Mouse (Mus musculus) limb, embryonic 15.5 days (tissue): ENCODE measurements around the gene Eno2. TPM values are rescaled to one million over a fixed set of nuclear protein-coding genes. Genes with fewer than 3 reads are reported as not detected.
"Not testable (repeated sequence)": the region's sequence is repeated elsewhere in the genome, so short reads cannot be mapped to it uniquely, and the experiment has no call there.

ENCODE experiments used
- ATAC-seq: fragments of 200-750 bp; cut with Nextera tagmentation; 2 replicates; pipeline ENCODE4 v1.8.0; 2017; ENCODE audit warnings: low read depth, moderate TSS enrichment; ENCODE audit not compliant: insufficient number of reproducible peaks, low FRiP score, low TSS enrichment
- H3K27ac ChIP-seq: fragments of 300-500 bp; sonication (generic); 2 replicates; pipeline ENCODE4 v1.5.1; 2015; ENCODE audit warnings: moderate library complexity, mild to moderate bottlenecking, inconsistent platforms
- H3K27me3 ChIP-seq: fragments of 300-500 bp; sonication (generic); 2 replicates; pipeline ENCODE4 v1.6.1; 2015; ENCODE audit warnings: inconsistent platforms
- H3K36me3 ChIP-seq: fragments of 300-500 bp; sonication (generic); 2 replicates; pipeline ENCODE4 v1.6.1; 2015; ENCODE audit warnings: inconsistent platforms
- H3K4me1 ChIP-seq: fragments of 300-500 bp; sonication (generic); 2 replicates; pipeline ENCODE4 v1.6.1; 2015; ENCODE audit warnings: inconsistent platforms
- H3K4me2 ChIP-seq: fragments of 300-500 bp; sonication (generic); 2 replicates; pipeline ENCODE4 v1.6.1; 2015; ENCODE audit warnings: mild to moderate bottlenecking, inconsistent platforms
- H3K4me3 ChIP-seq: fragments of 300-500 bp; sonication (generic); 2 replicates; pipeline ENCODE4 v1.5.1; 2015; ENCODE audit warnings: mild to moderate bottlenecking, inconsistent platforms
- H3K9ac ChIP-seq: fragments of 300-500 bp; sonication (generic); 2 replicates; pipeline ENCODE4 v1.6.1; 2015; ENCODE audit warnings: inconsistent platforms
- H3K9me3 ChIP-seq: fragments of 300-500 bp; sonication (generic); 2 replicates; pipeline ENCODE4 v1.6.1; 2016; ENCODE audit warnings: inconsistent platforms
- WGBS: fragments of 180-500 bp; shearing (Covaris S2); methylation state at CpG from one replicate; pipeline ENCODE4 v1.1.7; 2015; 5-methylcytosine and 5-hydroxymethylcytosine counted together
- polyA plus RNA-seq: library from polyadenylated mRNA; unstranded; fragments of >200 nt; fragmentation: Nextera tagmentation; extraction: Ambion mirVana; gene quantifications from 2 replicates; pipeline ENCODE4 v1.2.1, GENCODE M21; 2015

Gene Eno2
- polyA plus RNA-seq, 1 experiment from 2014 or later: 9.1 TPM

DNA sequence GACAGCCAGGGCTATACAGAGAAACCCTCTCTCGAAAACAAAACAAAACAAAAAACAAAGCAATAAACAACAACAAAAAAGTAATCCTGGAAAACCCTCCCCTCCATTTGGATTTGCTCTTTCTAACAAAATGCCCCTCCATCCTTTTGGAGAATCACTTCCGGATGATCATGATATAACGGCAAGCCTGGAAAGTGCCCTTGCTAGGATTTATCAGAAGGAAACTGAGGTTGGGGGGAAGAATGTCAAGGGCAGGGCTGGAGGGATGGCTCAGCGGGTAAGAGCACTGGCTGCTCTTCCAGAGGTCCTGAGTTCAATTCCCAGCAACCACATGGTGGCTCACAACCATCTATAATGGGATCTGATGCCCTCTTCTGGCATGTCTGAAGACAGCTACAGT lies 34.2 kb upstream of the Eno2 start:
- not testable (repeated sequence) for H3K9me3 ChIP-seq, H3K27me3 ChIP-seq, H3K27ac ChIP-seq, ATAC-seq, H3K9ac ChIP-seq, H3K4me2 ChIP-seq, H3K4me3 ChIP-seq, H3K36me3 ChIP-seq
- WGBS: 93% methylated on average over 4 of the region's 4 CpGs
- H3K4me1 ChIP-seq: peaks cover 21% of the 10 kb centered on the region

DNA sequence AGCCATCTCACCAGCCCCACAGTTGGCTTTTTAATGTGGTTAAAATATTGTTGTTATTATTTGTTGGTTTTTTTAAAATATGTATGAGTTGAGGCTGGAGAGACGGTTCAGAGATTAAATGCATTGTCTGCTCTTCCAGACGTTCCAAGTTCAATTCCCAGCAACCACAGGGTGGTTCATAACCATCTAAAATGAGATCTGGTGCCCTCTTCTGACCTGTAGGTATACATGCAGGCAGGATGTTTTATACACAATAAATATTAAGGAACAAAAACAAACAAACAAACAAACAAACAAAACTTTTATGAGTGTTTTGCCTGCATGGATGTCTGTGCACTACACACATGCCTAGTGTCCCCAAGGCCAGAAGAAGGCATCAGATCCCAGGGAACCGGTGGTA lies 33.6 kb upstream of the Eno2 start:
- no peak overlapping the region for H3K4me3 ChIP-seq
- H3K9me3 ChIP-seq: no peaks in the 10 kb centered on the region
- WGBS: 75% methylated on average over 3 of the region's 3 CpGs
- no peak overlapping the region for H3K9ac ChIP-seq
- peaks cover 18% of the 10 kb centered on the region for H3K4me1 ChIP-seq
- H3K27ac ChIP-seq: no peak overlapping the region
- ATAC-seq: no peak
- no peaks in the 10 kb centered on the region for H3K27me3 ChIP-seq
- H3K4me2 ChIP-seq: no peak overlapping the region
- no peaks in the 10 kb centered on the region for H3K36me3 ChIP-seq

DNA sequence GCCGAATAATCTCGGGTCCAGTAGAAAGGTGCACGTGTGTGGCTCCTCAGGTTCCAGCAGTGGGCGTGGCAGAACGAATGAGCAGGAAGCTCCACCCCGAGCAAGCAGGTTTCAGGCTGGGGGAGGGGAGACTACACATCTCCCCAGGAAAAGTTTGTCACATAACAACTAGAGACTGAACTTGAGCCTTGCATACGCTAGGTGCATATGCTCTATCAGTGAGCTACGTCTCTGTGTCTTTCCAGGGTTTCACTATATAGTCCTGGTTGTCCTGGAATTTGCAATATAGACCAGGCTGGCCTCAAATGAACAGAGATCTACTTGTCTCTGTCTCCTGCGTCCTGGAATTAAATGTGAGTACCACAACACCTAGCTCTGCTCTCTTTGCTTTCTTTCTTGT lies 32.9 kb upstream of the Eno2 start:
- not testable (repeated sequence) for ATAC-seq, H3K36me3 ChIP-seq, H3K9me3 ChIP-seq, H3K27ac ChIP-seq, H3K4me2 ChIP-seq, H3K4me3 ChIP-seq, H3K9ac ChIP-seq, H3K27me3 ChIP-seq
- 18% methylated on average over 6 of the region's 9 CpGs for WGBS
- H3K4me1 ChIP-seq: peaks cover 17% of the 10 kb centered on the region

DNA sequence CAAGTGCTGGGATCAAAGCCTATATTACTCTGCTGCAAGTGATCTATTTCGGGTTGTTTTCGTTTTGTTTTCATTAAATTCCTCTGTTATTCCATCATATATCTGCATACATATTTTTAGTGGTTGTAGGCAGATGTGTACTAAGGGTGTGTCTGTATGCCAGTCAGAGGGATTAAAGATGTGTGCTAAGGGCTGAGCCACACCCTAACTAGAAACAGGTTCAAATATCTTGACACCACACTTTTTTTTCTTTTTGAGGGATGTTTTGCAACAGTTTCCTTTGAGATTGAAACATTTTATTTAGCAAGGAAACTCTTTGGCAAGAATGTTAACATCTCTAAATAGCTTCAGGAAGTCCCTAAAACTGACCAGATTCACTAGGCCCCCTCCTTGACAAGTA lies 26.7 kb upstream of the Eno2 start:
- no peak overlapping the region for H3K4me3 ChIP-seq
- no peaks in the 10 kb centered on the region for H3K36me3 ChIP-seq
- no peak overlapping the region for H3K4me2 ChIP-seq
- WGBS: 71% methylated on average over 2 of the region's 2 CpGs
- no peak for ATAC-seq
- H3K27ac ChIP-seq: no peak overlapping the region
- no peaks in the 10 kb centered on the region for H3K4me1 ChIP-seq
- H3K9me3 ChIP-seq: no peaks in the 10 kb centered on the region
- H3K9ac ChIP-seq: no peak overlapping the region
- no peaks in the 10 kb centered on the region for H3K27me3 ChIP-seq

DNA sequence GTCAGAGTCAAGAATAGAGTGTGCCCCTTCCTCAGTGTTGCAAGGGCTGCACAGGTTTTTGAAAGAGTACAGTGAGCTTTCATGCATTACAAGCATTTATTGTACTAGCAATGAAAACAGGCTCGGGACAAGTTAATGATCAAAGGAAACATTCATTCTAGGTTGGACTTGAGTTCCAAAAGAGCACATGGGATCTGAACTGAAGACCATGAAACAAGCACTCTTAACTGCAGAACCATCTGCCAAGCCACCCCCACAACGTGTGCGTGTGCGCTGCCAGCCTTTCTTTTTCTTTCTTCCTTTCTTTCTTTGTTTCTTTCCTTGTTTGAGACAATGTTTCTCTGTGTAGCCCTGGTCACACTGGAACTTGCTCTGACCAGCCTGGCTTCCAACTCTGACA lies 26.3 kb upstream of the Eno2 start:
- no peaks in the 10 kb centered on the region for H3K4me1 ChIP-seq
- no peak overlapping the region for H3K9ac ChIP-seq
- 67% methylated on average over 4 of the region's 4 CpGs for WGBS
- H3K4me3 ChIP-seq: no peak overlapping the region
- H3K27me3 ChIP-seq: no peaks in the 10 kb centered on the region
- H3K27ac ChIP-seq: no peak overlapping the region
- no peaks in the 10 kb centered on the region for H3K36me3 ChIP-seq
- H3K4me2 ChIP-seq: no peak overlapping the region
- H3K9me3 ChIP-seq: no peaks in the 10 kb centered on the region
- no peak for ATAC-seq

DNA sequence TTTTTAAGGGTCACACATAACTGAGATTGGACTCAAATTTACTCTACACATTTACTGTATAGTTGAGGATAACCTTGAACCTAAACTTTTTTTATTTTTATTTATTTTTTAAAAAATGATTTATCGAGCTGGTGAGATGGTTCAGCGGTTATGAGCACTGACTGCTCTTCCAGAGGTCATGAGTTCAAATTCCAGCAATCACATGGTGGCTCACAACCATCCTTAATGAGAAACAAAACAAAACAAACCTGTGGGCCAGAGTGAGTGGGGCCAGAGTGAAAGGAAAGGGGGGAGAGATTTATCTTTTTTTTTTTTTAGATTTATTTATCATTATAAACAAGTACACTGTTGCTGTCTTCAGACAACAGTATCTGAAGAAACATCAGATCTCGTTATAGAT lies 22.4 kb upstream of the Eno2 start:
- Histone ChIP-seq H3K4me1 (no peaks in the 10 kb centered on the region), H3K36me3 (no peaks in the 10 kb centered on the region), H3K27me3 (no peaks in the 10 kb centered on the region), H3K27ac (no peak overlapping the region), H3K4me3 (no peak overlapping the region), H3K9ac (no peak overlapping the region), H3K9me3 (no peaks in the 10 kb centered on the region), H3K4me2 (no peak overlapping the region)
- ATAC-seq: no peak
- WGBS: 90% methylated on average over 3 of the region's 3 CpGs

DNA sequence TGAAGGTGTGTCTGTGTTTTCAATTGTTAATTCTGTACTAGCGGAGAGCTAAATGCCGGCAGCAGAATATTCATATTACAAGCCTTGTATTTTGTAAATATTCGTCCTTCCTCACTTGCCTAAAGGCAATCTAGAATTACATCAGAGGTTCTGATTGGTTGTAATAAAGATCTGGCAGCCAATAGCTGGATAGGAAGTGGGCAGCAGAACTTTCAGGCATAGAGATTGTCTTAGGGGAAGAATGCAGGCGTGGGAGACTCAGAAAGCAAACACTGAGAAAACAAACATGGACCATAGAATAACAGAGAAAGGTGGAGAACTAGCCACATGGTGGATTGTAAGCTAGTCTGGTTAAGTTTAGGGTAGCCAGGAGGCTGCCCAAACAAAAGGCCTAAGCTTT lies 20.6 kb upstream of the Eno2 start:
- 51% methylated on average over 4 of the region's 4 CpGs for WGBS
- no peak for ATAC-seq
- no peaks in the 10 kb centered on the region for H3K9me3 ChIP-seq

DNA sequence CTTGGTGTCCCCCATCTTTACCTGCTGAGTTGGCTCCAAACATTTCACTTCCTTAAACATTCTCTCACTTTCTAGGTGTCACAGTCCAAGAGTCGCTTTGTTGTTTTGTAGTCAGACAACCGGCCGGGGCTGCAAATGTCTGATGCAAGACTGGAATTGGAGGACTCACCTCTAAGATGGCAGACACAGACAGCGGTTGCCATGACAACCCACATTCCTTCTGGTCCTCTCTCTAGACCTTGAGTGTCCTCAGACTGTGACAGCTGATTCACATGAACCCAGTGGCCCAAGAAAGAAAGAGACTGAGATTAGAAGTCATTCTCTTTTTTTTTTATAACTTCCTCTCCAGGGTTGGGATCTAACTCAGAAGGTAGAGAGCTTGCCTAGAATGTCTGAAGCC lies 20.0 kb upstream of the Eno2 start:
- Histone ChIP-seq H3K27ac (no peak overlapping the region), H3K36me3 (no peaks in the 10 kb centered on the region), H3K4me1 (no peaks in the 10 kb centered on the region), H3K9me3 (no peaks in the 10 kb centered on the region), H3K9ac (no peak overlapping the region), H3K27me3 (no peaks in the 10 kb centered on the region), H3K4me2 (no peak overlapping the region), H3K4me3 (no peak overlapping the region)
- no peak for ATAC-seq
- 90% methylated on average over 4 of the region's 4 CpGs for WGBS

More for the DNA sequence above, 20.6 kb upstream of the Eno2 start:
- Histone ChIP-seq H3K9ac (no peak overlapping the region), H3K4me1 (no peaks in the 10 kb centered on the region), H3K27me3 (no peaks in the 10 kb centered on the region), H3K27ac (no peak overlapping the region), H3K36me3 (no peaks in the 10 kb centered on the region), H3K4me2 (no peak overlapping the region), H3K4me3 (no peak overlapping the region)

DNA sequence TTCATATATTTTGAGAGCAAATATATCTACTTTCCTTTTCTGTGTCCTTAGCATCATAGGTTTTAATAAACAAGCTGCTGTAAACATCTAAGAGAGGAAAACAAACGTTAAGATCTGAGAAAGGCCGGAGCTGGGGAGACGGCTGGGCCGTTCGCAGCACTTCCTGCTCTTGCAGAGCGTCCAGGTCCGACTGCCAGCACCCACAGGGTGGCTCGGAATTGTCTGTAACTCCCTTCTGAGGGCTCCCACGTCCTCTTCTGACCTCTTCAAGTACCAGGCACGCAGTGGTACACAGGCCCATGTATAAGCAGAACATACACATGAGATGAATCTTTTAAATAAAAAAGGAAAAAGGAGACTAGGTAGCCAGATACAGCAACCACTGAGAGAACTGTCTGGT lies 18.2 kb upstream of the Eno2 start:
- no peaks in the 10 kb centered on the region for H3K36me3 ChIP-seq
- H3K9ac ChIP-seq: no peak overlapping the region
- no peaks in the 10 kb centered on the region for H3K27me3 ChIP-seq
- 76% methylated on average over 10 of the region's 10 CpGs for WGBS
- H3K9me3 ChIP-seq: no peaks in the 10 kb centered on the region
- H3K27ac ChIP-seq: no peak overlapping the region
- H3K4me2 ChIP-seq: no peak overlapping the region
- 0 out of 2 replicates have a peak, but pooled peaks cover under 1% of the 10 kb centered on the region for H3K4me1 ChIP-seq
- no peak for ATAC-seq
- H3K4me3 ChIP-seq: no peak overlapping the region

DNA sequence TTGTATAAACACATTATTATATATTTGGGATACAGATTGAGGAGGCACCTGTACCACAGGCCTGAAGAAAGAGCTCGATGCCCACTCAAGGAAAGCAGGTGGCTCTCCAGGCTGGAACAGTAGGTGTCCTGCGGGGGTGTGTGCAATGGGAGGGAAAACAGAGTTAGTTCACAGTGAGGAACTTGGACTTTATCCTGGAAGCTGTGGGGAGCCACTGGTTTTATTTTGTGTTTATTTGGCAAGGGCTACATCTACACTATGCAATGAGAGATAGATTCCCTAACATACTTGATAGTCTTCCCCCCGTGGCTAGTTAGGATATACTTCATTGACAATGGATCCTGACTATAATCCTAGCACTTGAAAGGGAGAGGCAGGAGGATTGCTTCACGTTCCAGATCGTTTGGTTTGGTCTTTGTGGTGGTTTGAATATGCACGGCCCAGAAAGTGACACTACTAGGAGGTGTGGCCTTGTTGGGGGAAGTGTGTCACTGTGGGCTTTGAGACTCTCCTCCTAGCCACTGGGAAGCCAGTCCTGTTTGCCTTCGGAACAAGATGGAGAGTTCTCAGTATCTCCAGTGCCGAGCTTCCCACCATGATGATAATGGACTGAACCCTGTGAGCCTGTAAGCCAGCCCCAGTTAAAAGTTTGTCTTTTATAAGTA lies 17.4 kb upstream of the Eno2 start:
- 59% methylated on average over 8 of the region's 8 CpGs for WGBS
- ATAC-seq: no peak
- Histone ChIP-seq H3K9me3 (no peaks in the 10 kb centered on the region), H3K27ac (no peak overlapping the region), H3K4me1 (peaks cover 6% of the 10 kb centered on the region), H3K4me3 (no peak overlapping the region), H3K36me3 (no peaks in the 10 kb centered on the region), H3K9ac (no peak overlapping the region), H3K27me3 (no peaks in the 10 kb centered on the region), H3K4me2 (no peak overlapping the region)

DNA sequence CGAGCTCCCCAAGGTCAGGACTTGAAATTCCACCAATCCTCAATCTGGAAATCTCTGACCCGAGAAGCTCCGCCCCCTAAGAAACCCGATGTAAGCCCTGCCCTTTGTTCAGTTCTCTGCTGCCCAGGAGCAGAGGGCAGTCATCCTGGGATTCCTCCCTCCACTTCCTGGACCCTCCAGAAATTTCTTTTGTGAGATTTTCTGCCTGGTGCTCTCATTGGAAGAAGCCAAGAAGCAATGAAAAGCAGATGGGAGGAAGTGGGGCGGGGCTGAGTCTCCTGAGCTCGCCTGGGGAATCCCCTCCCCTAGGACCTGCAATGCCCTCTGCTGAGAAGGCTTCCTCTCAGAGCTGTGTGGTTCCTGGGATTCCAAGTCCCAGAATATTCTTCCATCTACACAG lies 13.0 kb upstream of the Eno2 start:
- ATAC-seq: no peak
- Histone ChIP-seq H3K4me3 (0 out of 2 replicates have a peak overlapping the region, but pooled peaks have one; percentile 13), H3K27me3 (0 out of 2 replicates have a peak, but pooled peaks cover 3% of the 10 kb centered on the region), H3K9me3 (no peaks in the 10 kb centered on the region), H3K27ac (no peak overlapping the region), H3K4me2 (peak overlapping the region; percentile 34), H3K4me1 (peaks cover 20% of the 10 kb centered on the region), H3K36me3 (no peaks in the 10 kb centered on the region), H3K9ac (no peak overlapping the region)
- WGBS: 24% methylated on average over 6 of the region's 6 CpGs

DNA sequence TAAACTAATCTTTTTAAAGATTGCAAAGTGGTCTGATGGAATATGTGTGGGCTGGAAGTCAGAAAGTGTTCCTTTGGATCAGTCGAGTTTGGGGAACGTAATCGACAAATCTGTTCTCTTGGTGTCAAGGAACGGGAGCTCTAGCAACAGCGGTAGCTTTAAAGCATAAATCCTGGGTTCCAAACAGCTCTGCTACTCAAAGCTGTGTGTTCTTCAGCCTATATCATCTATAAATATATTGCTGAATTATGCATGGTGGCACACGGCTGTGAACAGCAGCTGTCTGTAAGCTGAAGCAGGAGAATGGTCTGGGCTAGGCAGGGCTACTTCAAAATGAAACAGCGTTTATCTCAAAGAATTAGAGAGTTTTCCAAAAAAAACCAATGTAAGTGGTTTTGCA lies 11.4 kb upstream of the Eno2 start:
- no peaks in the 10 kb centered on the region for H3K36me3 ChIP-seq
- ATAC-seq: no peak
- H3K9ac ChIP-seq: no peak overlapping the region
- no peak overlapping the region for H3K4me3 ChIP-seq
- H3K4me2 ChIP-seq: no peak overlapping the region
- H3K9me3 ChIP-seq: no peaks in the 10 kb centered on the region
- no peak overlapping the region for H3K27ac ChIP-seq
- WGBS: 84% methylated on average over 7 of the region's 7 CpGs
- H3K27me3 ChIP-seq: 0 out of 2 replicates have a peak, but pooled peaks cover 3% of the 10 kb centered on the region
- peaks cover 20% of the 10 kb centered on the region for H3K4me1 ChIP-seq

DNA sequence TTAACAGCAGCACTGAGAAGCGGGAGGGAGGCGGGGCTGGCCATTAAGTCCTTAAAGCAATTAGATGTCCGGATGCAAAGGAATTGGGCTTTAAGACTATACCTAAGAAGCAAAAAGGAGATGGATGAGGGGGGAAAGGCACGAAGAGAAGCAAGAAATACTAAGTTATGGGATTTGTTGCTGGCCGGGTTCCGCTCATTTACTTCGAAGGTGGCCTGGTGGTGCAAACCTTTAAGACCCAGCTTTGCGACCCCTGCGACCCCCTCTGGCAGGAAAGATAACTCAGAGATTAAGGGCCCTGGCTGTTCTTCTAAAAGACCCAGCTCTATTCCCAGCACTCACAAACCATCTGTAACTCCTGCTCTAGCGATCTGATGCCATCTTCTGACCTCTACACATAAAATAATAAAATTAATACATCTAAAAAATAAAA lies 10.5 kb upstream of the Eno2 start:
- ATAC-seq: no peak
- 5% methylated on average over 10 of the region's 10 CpGs for WGBS
- Histone ChIP-seq H3K9ac (peak overlapping the region; percentile 23; the same call in 1 of the 2 replicates), H3K9me3 (no peaks in the 10 kb centered on the region), H3K4me2 (peak overlapping the region; percentile 58), H3K36me3 (no peaks in the 10 kb centered on the region), H3K4me1 (peaks cover 20% of the 10 kb centered on the region), H3K27ac (no peak overlapping the region), H3K27me3 (0 out of 2 replicates have a peak, but pooled peaks cover 3% of the 10 kb centered on the region), H3K4me3 (peak overlapping the region; percentile 32)
